Mouse (Mus musculus) WW6 (cell line): ENCODE data around the gene Rpl36al.
"Not testable (repeated sequence)": the region's sequence is repeated elsewhere in the genome, so short reads cannot be mapped to it uniquely, and the experiment has no call there.

Source experiments
- DNase-seq: peaks from one replicate; pipeline ENCODE4 v3.0.0-alpha.2; 2013; ENCODE audit warnings: low read depth, low spot score

The Rpl36al gene

DNA sequence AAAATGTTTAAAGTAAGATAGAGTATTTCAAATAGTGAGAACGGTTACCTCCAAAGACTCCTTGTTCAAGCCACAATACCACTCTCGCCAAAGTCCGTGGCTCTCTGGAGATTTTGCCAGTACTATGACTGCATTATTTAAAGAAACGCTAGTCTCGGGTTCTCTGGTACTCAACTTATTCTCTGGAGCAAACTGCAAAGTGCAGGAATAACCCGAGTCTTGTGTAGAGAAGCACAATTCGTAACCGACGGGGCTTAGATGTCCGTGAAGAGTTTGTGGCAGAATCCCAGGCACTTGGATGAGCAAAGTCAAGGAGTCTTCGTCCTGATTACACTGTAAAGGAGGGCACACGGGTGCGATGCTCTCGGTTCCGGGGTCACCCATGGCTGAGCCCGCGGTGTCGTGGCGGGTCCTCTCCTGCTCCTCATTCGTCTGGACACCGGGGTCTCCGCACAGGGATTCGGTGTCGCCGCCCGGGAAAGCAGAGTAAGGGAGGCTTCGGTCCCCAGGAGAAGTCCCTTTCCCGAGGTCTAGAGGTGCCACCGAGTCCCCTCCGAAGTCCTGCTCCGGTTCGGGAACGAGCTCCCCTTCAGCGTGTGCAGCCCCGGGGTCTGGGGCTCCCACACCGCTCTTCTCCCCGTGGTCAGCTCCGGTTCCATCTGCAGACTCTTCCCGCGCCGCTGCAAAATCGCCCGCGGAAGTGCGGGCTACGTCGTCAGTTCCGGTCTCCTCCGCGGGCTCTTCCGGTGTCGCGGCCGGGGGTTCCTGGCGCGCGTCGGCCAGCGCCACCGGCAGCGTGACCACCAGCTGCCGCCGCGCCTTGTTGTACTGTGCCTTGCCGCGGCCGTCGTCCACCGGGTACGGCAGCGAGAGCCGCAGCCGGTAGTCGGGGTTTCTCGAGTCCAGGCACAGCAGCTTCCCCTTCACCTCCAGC is 12.8 kb upstream of the Rpl36al start, which contains the start of gene Gm49383:
Gene Gm49383, minus strand, starts transcription at position 661 of the 934 bp plus-strand sequence.
- no peak for DNase-seq

DNA sequence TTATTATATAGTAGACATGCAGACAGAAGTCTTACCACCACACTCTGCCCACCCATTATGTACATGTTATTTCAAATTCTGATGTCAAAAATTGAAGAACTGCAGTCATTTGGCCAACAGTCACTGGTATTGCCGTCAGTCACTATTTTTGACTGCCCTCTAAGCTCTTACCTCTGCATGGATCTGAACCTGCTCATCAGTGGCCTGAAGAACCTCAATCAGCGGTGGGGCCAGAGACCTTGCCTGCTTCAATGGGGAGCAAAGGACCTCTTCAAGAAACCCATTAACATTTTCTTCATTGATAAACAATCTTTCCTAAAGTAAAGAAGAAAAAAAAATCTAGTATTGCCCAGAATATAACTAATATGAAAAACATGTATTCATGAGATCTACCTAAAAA is 8.8 kb upstream of the Rpl36al start:
- DNase-seq: no peak

DNA sequence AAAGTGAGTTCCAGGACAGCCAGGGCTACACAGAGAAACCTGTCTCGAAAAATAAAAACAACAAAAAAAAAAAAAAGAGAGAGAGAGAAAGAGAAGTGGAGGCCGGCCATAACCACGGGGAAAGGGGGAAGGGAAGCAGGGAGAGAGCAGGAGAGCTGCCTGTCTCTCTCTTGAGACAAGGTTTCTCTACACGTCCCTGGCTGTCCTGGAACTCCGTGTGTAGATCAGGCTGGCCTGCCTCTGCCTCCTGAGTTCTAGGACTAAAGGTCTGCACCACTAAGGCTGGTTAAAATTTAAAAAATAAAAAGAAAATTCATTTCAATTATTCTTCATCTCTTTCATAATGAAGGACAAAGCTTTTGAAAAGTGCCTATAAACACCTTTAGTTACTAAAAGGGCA is 7.5 kb upstream of the Rpl36al start:
- no peak for DNase-seq

DNA sequence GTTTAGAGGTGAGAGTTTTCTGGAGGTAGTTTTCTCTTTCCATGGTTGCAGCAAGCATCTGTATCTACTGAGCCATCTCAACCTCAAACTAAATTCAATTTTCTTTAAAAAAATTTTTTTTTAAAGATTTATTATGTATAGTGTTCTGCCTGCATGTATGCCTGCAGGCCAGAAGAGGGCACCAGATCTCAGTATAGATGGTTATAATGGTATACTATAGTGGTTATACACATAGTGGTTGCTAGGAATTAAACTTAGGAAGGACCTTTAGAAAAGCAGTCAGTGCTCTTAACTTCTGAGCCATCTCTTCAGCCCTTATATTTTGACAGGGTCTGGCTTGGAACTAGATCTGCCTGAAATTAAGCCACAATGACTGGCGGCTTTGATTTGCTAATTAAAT is 6.6 kb upstream of the Rpl36al start:
- no peak for DNase-seq

DNA sequence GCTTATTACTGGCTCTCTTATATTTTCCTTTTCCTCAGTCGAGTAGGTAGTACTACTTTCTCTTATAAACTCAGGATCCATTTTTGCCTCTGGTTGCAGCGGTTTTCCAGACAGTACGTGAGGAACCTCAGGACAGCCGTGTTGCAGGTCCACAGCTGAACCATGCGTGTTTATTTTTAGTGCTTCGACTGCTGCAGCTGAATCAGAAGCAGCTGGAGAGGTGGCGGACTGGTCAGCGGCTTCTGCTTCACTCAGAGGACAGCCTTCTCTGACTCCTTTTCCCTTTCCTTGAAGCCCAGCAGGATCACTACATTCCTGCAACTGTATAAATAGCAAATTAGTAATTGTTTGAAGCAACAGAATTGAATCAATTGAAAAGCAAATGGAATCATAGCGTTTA is 6.2 kb upstream of the Rpl36al start:
- DNase-seq: no peak

DNA sequence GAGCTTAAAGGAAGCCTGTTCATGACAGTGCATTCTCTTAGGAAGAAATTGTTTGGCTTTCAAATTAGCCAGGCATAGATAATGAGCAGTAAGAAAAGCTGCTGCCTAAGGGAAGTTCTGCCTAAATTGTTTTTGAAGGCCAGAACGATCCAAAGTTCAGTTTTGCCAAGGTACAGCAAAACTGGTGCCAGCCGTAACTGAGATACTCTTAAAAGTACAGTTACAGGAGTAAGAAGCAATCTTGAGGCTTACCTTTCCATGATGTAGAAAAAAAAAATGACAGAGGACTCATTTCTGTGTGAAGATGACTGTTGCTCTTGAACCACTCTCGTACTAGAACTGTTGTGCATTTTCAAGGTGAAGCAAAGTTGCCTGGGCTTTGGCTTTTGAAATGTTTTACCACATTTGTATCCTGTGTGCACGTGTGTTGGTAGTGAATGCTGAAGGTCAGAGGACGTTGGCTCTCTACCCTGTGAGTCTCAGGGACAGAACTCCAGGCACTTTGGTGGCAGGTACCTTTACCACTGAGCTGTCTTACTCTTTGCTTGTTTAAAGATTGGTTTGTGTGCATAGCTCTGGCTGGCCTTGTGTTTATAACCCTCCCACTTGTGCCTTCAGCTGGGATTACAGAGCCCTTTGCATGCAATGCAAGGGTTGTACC is 3.1 kb upstream of the Rpl36al start:
- no peak for DNase-seq

DNA sequence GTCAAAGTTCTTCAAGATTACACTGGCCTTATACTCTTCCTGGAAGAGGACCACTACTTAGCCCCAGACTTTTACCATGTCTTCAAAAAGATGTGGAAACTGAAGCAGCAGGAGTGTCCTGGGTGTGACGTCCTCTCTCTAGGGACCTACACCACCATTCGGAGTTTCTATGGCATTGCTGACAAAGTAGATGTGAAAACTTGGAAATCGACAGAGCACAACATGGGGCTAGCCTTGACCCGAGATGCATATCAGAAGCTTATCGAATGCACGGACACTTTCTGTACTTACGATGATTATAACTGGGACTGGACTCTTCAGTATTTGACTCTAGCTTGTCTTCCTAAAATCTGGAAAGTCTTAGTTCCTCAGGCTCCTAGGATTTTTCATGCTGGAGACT is 1.5 kb upstream of the Rpl36al start:
- no peak for DNase-seq

DNA sequence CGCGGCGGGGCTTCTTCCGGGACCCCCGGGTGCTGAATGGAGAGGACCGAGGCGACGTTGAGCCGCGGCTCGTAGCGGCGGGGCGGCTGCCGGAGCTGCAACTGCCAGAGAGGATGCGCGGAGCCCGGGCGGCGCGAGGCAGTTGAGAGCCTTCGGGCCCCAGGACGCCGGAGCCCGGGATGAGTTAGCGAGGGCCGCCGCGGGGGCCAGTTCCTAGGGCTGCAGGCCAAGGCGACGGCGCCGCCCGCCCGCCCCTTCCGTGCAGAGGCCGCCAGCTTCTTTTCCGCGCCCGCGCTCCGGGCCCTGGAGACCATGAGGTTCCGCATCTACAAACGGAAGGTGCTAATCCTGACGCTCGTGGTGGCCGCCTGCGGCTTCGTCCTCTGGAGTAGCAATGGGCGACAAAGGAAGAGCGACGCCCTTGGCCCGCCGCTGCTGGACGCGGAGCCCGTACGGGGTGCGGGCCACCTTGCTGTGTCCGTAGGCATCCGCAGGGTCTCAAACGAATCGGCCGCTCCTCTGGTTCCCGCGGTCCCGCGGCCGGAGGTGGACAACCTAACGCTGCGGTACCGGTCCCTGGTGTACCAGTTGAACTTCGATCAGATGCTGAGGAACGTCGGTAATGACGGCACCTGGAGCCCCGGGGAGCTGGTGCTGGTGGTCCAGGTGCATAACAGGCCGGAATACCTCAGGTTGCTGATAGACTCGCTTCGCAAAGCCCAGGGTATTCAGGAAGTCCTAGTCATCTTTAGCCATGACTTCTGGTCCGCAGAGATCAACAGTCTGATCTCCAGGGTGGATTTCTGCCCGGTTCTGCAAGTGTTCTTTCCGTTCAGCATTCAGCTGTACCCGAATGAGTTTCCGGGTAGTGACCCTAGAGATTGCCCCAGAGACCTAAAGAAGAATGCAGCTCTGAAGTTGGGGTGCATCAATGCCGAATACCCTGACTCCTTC is 736 bp upstream of the Rpl36al start:
- DNase-seq: no peak

DNA sequence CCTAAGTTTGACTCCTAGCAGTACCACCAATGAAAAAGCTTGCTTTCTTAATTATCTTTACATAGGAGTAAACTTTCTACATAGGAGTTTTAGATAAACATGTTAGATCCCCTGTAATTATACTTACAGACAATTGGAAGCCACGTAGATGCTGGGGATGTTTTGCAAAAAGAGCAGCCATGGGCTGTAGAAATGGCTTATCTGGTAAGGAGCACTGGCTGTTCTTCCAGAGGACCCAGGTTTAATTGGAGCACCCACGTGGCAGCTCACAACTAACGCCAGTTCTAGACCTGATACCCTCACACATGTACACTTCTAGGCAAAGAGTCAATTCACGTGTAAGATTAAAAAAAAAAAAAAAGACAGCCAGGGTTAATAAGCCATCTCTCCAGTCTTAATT is 2.1 kb downstream of the Rpl36al start:
- no peak for DNase-seq

DNA sequence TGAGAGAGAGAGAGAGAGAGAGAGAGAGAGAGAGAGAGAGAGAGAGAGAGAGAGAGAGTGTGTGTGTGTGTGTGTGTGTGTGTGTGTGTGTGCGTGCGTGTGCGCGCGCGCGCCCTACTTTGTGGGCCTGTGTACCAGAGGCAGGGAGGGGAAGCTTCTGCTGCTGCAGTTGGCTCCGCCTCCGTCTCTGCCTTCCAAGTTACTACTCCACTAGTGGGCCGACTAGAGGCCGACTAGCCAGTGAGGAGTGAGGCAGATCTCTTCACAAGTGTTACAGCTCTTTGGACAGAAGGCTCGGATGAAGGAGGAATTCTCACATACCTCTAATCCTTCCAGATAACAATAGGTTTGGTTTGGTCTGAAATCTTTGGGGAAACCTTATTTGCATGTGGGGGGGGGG is 4.5 kb downstream of the Rpl36al start:
- no peak for DNase-seq

DNA sequence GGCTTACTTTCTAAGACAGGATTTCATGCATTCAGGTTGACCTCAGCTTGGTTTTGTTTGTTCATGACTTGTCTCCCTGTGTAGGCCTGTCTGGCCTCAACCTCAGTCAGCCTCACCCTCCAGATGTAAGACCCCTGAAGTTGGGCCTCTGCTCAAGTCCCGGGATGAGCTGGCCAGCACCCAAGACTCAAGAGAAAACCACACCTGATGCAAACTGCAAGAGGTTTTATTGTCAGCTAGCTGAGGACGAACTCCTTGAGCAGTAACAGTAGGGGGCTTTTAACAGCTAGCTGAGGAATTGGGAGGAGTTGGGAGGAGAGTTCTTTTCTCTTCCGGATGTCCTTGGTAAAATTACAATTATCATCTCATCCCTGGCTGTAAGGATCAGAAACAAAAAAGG is 6.4 kb downstream of the Rpl36al start:
- DNase-seq: no peak

DNA sequence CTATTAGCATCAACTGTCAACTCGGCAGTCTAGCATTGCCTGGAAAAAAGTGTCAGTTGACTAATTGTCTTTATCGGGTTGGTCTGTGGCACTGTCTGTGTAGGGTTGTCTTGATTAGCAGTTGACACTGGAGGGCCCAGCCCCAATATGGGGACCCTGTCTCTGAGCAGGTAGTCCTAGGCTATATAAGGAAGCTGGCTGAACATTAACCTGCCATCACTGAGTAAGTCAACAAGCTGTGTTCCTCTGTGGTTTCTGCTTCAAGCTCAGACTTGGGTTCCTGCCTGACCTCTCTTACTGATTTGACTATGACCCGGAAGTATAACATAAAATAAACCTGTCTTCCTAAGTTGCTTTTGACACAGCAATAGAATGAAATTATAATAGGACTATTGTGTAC is 7.9 kb downstream of the Rpl36al start:
- DNase-seq: no peak

DNA sequence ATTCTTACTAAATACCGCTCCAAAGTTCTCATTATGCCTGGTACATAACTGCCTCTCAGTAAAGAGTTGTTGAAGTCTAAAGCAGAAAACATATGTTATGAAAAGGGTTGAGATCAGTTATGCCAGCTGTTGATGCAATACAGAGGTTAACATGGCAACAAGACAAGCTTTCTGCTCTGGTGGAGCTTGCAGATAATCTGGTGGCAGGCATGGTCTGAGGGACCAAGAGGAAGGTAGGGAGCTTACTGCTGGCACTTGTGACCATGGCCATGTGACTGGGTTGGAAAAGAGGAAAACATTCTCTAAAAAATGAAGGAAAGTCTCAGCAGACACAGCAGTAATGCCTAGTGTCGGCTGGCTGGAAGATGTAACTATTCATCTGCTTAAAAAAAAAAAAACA is 12.6 kb downstream of the Rpl36al start:
- DNase-seq: no peak

DNA sequence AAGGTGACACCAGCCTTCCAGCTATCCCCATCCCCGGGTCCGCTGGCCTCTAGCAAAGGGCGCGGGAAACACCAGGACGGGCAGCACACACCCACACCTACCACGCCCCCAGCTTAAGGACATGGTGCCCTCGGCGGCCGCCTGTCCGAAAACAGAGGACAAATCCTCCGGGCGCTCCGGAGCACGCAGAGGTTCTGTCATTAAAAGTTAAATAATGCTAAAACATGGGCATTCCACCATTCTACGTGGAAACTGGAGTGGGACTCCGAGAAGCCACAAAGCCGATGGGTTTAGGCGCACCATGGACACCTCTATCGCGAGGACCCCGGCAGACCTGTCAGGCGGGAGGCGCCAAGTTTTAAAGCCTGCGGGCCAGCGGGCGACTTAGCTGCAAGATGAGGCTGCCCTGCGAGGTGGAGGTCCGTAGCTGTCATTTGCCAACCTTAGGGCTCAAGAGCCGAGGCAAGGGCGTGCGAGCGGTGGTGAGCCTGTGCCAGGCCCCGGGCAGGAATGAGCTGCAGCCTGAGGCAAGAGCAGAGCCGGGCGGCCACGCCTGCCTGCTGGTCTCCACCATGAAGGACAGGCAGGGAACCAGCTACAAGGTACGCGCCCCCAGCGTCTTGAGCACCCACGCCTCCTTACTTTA is 15.3 kb downstream of the Rpl36al start, which contains the start of gene Lrr1:
Gene Lrr1, plus strand, starts transcription at position 354 of the 646 bp plus-strand sequence.
- DNase-seq: no peak

DNA sequence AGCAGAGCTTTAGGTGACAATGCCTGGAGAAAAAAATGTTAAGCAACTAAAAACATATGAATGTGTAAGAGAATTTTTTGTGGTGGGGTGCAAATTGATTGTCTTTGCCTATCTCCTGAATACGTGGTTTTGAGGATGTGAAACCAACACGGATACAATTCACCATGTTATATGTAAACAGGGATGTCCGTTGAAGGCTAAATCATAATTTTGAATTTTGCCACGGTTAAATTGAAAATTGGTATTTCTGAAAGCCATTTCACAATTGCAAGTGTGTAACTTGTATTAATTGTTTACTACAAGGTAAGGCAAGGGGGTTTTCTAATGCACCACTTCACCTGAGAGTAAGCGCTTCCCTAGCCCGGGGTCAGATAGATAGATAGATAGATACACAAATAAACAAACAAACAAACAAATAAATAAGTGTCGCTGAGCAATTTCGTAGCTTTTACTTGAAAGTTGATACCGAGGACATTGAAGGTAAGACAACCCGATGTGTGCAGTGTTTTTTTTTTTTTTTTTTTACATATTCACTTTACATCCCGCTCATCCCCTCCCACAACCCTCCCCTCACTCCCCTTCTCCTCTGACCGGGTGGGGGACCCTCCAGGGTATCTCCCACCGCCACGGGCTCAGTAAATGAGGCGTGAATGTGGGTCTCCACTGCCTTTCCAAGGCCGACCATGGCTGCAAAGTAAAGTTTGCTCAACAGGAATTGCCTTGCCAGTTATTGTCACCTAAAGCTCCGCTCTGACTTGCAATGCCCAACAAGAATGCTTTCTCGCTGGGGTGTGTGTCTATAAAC is 16.0 kb downstream of the Rpl36al start:
- no peak for DNase-seq

DNA sequence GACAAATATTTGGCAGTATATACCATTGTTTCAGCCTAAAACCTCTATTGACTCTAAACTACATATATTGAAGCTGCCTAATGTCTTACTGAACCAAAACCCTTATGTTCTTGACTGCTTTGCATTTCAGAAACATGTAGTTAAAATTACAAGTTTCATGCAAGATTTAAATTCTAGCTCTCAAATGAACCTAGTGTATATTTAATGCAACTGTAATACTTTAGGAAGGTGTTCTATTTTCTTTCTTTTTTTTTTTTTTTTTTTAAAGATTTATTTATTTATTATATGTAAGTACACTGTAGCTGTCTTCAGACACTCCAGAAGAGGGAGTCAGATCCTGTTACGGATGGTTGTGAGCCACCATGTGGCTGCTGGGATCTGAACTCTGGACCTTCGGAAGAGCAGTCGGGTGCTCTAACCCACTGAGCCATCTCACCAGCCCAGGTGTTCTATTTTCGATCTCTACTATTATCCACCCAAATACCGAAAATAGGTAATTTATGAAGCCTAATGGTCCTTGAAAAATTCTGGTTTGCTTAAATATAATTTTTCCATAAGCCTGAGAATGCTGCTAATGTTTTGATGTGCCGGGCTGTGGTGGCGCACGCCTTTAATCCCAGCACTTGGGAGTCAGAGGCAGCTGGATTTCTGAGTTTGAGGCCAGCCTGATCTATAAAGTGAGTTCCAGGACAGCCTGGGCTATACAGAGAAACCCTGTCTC is 16.9 kb downstream of the Rpl36al start:
- not testable (repeated sequence) for DNase-seq

DNA sequence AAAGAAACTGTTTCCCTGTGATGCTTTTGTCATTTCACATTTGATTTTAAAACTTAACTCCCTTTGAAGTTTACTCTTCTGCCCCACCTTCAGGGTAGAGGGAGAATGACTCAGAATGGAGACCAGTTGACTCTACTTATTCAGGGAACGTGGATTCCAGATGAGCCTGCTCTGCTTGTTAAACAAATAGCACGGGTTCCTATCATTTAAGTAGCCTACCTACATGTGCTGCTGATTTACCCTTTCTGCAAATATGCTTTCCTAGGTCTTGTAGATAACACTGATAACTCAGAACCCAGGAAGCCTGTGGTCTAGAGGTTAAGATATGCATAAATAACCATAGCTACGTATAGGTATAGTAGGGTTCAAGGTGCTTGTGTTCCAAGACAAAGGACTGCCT is 19.0 kb downstream of the Rpl36al start:
- DNase-seq: no peak

DNA sequence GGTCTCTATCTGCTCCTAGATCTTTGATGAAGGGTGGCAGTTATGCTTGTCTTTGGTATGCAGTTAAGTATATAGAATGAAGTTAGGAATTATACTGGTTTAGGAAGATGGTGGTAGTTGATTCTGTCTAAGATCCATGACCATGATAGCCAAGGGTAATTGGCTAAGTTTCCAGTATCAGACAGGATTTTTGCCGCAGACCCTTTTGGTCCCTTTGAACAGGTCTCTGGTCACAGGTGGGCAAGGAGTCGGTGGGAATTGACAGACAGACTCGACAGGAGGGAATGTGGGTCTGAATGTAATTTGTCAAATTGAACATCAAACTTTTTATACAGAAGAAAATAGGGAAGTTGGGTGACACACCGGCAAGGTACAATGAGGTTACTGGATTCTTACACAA is 20.3 kb downstream of the Rpl36al start:
- DNase-seq: not testable (repeated sequence)

DNA sequence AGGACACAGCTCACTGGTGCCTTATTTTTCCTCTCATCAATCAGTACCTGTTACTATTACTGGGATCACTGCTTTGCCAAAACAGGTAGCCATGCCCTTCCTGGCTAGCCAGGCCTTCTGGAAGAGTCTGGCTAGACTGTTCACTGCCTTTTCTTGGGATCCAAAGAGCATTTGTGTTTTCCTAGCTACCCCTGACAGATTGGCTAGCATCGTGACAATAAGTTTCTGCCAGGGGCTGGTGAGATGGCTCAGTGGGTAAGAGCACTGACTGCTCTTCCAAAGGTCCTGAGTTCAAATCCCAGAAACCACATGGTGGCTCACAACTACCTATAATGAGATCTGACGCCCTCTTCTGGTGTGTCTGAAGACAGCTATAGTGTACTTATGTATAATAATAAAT is 23.2 kb downstream of the Rpl36al start:
- DNase-seq: not testable (repeated sequence)

DNA sequence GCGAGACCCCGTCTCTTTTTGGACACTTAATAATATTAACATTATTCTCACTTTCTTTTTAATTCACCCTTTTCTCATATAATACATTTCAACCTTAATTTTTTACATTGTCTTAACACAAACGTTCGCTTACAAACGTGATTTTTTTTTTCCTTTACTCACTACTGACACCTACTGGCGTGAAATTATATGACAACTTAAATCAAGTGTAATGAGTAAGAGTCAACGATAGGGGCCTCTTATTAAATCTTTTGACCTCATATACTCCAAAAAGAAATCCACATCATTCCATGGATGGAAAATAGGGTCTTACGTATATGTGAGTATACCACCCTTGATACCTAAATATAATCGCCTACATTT is 24.3 kb downstream of the Rpl36al start:
- no peak for DNase-seq
